Mouse (Mus musculus) forelimb bud, embryonic 11.5 days (tissue): ENCODE measurements at regions not wholly inside any gene's neighbourhood (a gene's known extent, or its start where the extent isn't known, plus 50 kb on each side); places are given as distances from the start of the nearest gene placed in this dataset.

Experiments
- DNase-seq: peaks from one replicate; pipeline ENCODE4 v3.0.0-alpha.2; 2012; ENCODE audit warnings: low read depth, low spot score

GRCm38 (mm10) chr8:76748471-76748870 is 150.8 kb upstream of the Nr3c2 start:
- no peak for DNase-seq

GRCm38 (mm10) chr8:76750286-76750685 is 149.0 kb upstream of the Nr3c2 start:
- DNase-seq, result peak; percentile 2

GRCm38 (mm10) chr8:76754166-76754565 is 145.1 kb upstream of the Nr3c2 start:
- DNase-seq, result no peak

DNA sequence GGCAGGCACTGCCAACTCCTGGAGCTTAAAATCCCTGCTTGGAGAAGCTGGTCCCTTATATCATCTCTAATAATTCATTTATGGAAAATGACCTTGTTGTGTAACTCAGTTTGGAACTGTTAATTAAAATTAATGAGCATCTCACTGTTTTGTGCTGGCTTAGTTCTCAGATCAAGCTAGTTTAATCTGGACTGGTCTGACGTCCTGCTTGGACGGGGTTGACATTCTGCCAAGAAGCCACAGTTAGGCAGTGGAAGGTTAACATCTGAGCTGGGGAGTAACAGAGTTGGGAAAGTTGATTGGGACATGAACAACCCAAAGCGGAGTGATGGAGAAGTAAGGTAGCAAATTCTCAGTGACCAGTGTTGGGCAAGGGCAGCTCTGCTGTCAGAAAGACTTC is 135.0 kb upstream of the Nr3c2 start:
- DNase-seq, result no peak

DNA sequence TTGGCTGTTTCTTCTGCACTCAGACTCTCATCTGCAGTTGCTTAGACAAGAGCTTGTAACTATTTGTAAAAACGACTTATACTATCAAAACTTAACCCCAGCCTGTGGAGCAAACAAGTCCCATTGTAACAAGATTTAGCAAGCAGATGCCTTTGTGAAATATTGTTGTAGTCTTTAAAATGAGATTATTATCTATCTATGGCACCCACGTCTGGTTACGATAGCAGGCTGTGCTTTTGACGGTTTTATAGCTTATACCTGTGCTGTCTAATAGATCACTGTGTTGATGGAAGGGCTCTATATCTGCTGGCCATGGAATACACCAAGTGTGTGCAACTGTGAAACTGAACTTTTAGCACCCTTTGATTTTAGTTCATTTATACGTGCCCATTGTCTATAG is 130.9 kb upstream of the Nr3c2 start:
- no peak for DNase-seq

DNA sequence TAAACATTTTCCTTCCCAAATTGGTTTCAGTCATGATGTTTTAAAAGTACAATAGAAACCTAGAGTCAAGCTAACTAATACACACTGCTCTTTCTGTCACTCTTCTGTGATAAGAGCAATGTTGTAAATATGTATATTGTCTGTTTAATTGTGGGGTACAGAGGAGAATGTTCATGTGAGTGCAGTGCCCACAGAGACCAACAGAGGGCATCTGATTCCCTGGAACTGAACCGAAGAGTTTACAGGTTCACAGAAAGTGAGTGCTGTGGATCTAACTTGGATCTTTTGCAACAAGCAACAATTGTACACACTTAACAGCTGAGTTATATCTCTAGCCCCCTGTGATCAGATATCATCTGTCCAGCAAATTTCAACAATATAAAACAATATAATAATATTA is 111.5 kb upstream of the Nr3c2 start:
- no peak for DNase-seq

DNA sequence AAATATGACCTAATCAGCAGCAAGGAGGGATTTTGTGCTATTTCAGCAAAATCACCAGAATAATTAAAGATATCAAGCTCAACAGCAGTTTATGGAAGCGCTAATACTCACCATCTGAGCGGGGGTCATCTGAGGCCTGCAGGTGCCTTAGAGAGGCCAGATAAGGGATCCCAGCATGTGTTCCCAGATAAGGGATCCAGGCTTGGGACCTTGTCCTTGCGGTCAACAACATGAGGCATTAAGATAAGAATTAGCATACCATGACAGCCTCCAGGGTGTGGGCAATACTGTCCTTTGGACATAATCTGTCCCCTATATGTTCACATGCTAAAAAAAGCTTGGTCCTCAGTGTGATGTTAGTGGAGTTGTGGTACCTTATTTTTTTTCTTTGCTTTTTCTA is 105.4 kb upstream of the Nr3c2 start:
- DNase-seq, result no peak

GRCm38 (mm10) chr8:76799998-76800397 is 99.2 kb upstream of the Nr3c2 start:
- DNase-seq, result no peak

GRCm38 (mm10) chr8:76823456-76823855 is 75.8 kb upstream of the Nr3c2 start:
- no peak for DNase-seq
